Mouse (Mus musculus): ENCODE data around the gene Prdx2.

- TF ChIP-seq POLR2A (IDR thresholded peaks at IDR 0.05; ENCODE audit: borderline replicate concordance, low read depth, low read length) (no peak), CTCF (IDR thresholded peaks at IDR 0.05; ENCODE audit: low read depth, low read length) (no peak)
Measured at GRCm38 (mm10) chr8:84968650-84969049, 737 bp upstream of the Prdx2 start.

Measured in bone marrow macrophage, adult 2 months (primary cell).